Mouse (Mus musculus) heart, adult 2 months (tissue): Measurements from ENCODE around the gene Klf9. TPM values are rescaled to one million over a fixed set of nuclear protein-coding genes. Genes with fewer than 3 reads are reported as not detected.
A peak's percentile ranks its signal among the peaks of the same experiment; 100 is the strongest.

Experiments
- DNase-seq, 2 experiments: peaks; one replicate each; pipeline ENCODE4 v3.0.0; 2021
- H3K27ac ChIP-seq: fragments of 200-600 bp; 2 replicates; pipeline ENCODE4 v1.8.1; 2022
- H3K27me3 ChIP-seq: fragments of 200-500 bp; 2 replicates; pipeline ENCODE4 v1.6.1; 2012; ENCODE audit warnings: mild to moderate bottlenecking, low read length, inconsistent platforms, mixed read lengths; ENCODE audit not compliant: control insufficient read depth, insufficient read depth
- H3K36me3 ChIP-seq: fragments of 200-500 bp; 2 replicates; pipeline ENCODE4 v1.6.1; 2012; ENCODE audit warnings: low read length, inconsistent platforms; ENCODE audit not compliant: control insufficient read depth, insufficient read depth
- H3K4me1 ChIP-seq: fragments of 200-500 bp; 2 replicates; pipeline ENCODE4 v1.6.1; 2011; ENCODE audit warnings: low read length; ENCODE audit not compliant: control insufficient read depth, insufficient read depth
- H3K4me3 ChIP-seq: fragments of 200-600 bp; 2 replicates; pipeline ENCODE4 v1.8.1; 2022
- H3K79me2 ChIP-seq: fragments of 200-500 bp; replicated peaks from 2 replicates; pipeline ENCODE4 v1.6.1; 2012; ENCODE audit warnings: mild to moderate bottlenecking, inconsistent platforms, low read length, moderate library complexity, mixed read lengths; ENCODE audit not compliant: control insufficient read depth, insufficient read depth
- H3K9ac ChIP-seq: fragments of 200-500 bp; 2 replicates; pipeline ENCODE4 v1.6.1; 2012; ENCODE audit warnings: low read depth, mild to moderate bottlenecking, control low read depth, inconsistent platforms, low read length, mixed read lengths
- CTCF ChIP-seq: fragments of 200-600 bp; IDR thresholded peaks from 2 replicates; pipeline ENCODE4 v1.8.1; 2022; ENCODE audit warnings: antibody characterized with exemption, mild to moderate bottlenecking, moderate library complexity
- EP300 ChIP-seq: fragments of 200-500 bp; IDR thresholded peaks from 2 replicates; pipeline ENCODE4 v1.6.1; 2011; ENCODE audit warnings: low read depth, low read length, control low read depth; ENCODE audit not compliant: insufficient read depth
- POLR2A ChIP-seq: fragments of 200-500 bp; IDR thresholded peaks from 2 replicates; pipeline ENCODE4 v1.6.1; 2011; ENCODE audit warnings: mild to moderate bottlenecking, low read depth, low read length, control low read depth; ENCODE audit not compliant: insufficient read depth
- WGBS: fragments of 180-500 bp; shearing (Covaris S2); methylation state at CpG from one replicate; pipeline ENCODE4 v1.1.7; 2018; 5-methylcytosine and 5-hydroxymethylcytosine counted together
- intact Hi-C: fragments of 180-260 bp; cut with DNase I; formaldehyde crosslinking; loops from one replicate; pipeline ENCODE4 v1.15.1; 2025
- polyA plus RNA-seq: library from polyadenylated mRNA; depleted of rRNA; stranded (reverse); fragments of >200 nt; gene quantifications from 2 replicates; pipeline ENCODE4 v1.2.3, GENCODE M21; 2012
- total RNA-seq, 2 experiments: library from RNA; stranded (reverse); gene quantifications; 2 replicates each; pipeline ENCODE4 v1.2.3; 2021

The Klf9 gene
- total and polyA plus RNA-seq, 3 experiments, result 40.3 to 142 (median 121) TPM

GRCm38 (mm10) chr19:23163361-23163760 lies 22.3 kb downstream of the Klf9 start:
- TF ChIP-seq EP300 (no peak), POLR2A (no peak), CTCF (no peak)
- 33% methylated on average over 3 of the region's 3 CpGs for WGBS
- Histone ChIP-seq H3K4me3 (no peak overlapping the region), H3K4me1 (peaks cover 31% of the 10 kb centered on the region), H3K27me3 (no peaks in the 10 kb centered on the region), H3K79me2 (peaks cover 11% of the 10 kb centered on the region), H3K36me3 (peaks cover 32% of the 10 kb centered on the region), H3K9ac (peak overlapping the region; percentile 32; the same call in 1 of the 2 replicates), H3K27ac (no peak overlapping the region; the same call in 1 of the 2 replicates)
- intact Hi-C loops, result loop anchor here (5.0 kb wide), 1 partner anchor 49 kb away; no protein-coding TSS in a partner anchor
- DNase-seq, result no peak

DNA sequence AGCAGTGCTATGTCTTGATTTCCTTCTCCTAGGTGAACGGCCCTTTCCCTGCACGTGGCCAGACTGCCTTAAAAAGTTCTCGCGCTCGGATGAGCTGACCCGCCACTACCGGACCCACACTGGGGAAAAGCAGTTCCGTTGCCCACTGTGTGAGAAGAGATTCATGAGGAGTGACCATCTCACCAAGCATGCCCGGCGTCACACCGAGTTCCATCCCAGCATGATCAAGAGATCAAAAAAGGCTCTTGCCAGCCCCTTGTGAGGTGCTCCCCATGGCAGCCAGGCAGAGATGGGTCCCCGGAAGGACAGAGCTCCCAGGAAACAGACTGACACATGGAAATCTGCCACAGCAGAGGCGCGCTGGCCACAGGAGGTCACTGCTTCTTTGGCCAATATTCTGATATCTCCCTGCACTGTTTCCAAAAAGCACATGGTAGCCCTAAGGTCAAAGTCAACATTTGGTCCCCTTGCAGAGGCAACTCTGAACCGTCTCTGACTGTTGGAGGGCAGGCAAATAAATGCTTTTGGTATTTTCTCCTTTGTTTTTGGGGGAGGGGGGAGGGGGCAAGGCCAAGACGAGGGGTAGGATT lies 23.7 kb downstream of the Klf9 start:
- Histone ChIP-seq H3K27me3 (no peaks in the 10 kb centered on the region), H3K36me3 (peaks cover 22% of the 10 kb centered on the region), H3K9ac (no peak overlapping the region), H3K4me3 (no peak overlapping the region), H3K27ac (no peak overlapping the region), H3K79me2 (peaks cover 11% of the 10 kb centered on the region), H3K4me1 (peaks cover 29% of the 10 kb centered on the region)
- TF ChIP-seq CTCF (0 out of 2 replicates have a peak, but pooled peaks have one; percentile 5), POLR2A (no peak)
- intact Hi-C loops, result loop anchor here (5.0 kb wide), 1 partner anchor 48 kb away; no protein-coding TSS in a partner anchor
- 76% methylated on average over 16 of the region's 16 CpGs for WGBS
- DNase-seq, result no peak

- no peak overlapping the region for H3K9ac ChIP-seq
- TF ChIP-seq POLR2A, result 0 out of 2 replicates have a peak, but pooled peaks have one; percentile 7
- TF ChIP-seq CTCF, result no peak
- no peak for TF ChIP-seq EP300
- peaks cover 22% of the 10 kb centered on the region for H3K36me3 ChIP-seq
- 85% methylated on average over 11 of the region's 11 CpGs for WGBS
- DNase-seq, result no peak
- H3K79me2 ChIP-seq, result peaks cover 4% of the 10 kb centered on the region
- no peak overlapping the region for H3K27ac ChIP-seq
- no peaks in the 10 kb centered on the region for H3K27me3 ChIP-seq
- intact Hi-C loops, result loop anchor here (2.0 kb wide), 1 partner anchor 22 kb away; no protein-coding TSS in a partner anchor
- H3K4me3 ChIP-seq, result no peak overlapping the region
- H3K4me1 ChIP-seq, result peaks cover 18% of the 10 kb centered on the region
Measured at GRCm38 (mm10) chr19:23166550-23167284, 25.7 kb downstream of the Klf9 start.

GRCm38 (mm10) chr19:23168899-23169658 lies 28.1 kb downstream of the Klf9 start:
- intact Hi-C loops, result no loop called here
- WGBS, result 53% methylated on average over 5 of the region's 5 CpGs

GRCm38 (mm10) chr19:23169659-23170050 lies 28.6 kb downstream of the Klf9 start:
- intact Hi-C loops, result no loop called here
- H3K36me3 ChIP-seq, result peaks cover 12% of the 10 kb centered on the region
- H3K9ac ChIP-seq, result no peak overlapping the region
- H3K27ac ChIP-seq, result no peak overlapping the region
- no peaks in the 10 kb centered on the region for H3K27me3 ChIP-seq
- 95% methylated on average over 2 of the region's 2 CpGs for WGBS
- H3K79me2 ChIP-seq, result peaks cover 1% of the 10 kb centered on the region
- TF ChIP-seq EP300 (no peak), CTCF (no peak), POLR2A (no peak)
- peaks cover 2% of the 10 kb centered on the region; the same call in 1 of the 2 replicates for H3K4me1 ChIP-seq
- no peak for DNase-seq
- H3K4me3 ChIP-seq, result no peak overlapping the region

More at GRCm38 (mm10) chr19:23168899-23169658, 28.1 kb downstream of the Klf9 start:
- no peak for TF ChIP-seq EP300
- TF ChIP-seq POLR2A, result no peak
- TF ChIP-seq CTCF, result no peak
- Histone ChIP-seq H3K27ac (no peak overlapping the region), H3K4me1 (peaks cover 2% of the 10 kb centered on the region; the same call in 1 of the 2 replicates), H3K9ac (no peak overlapping the region), H3K4me3 (no peak overlapping the region), H3K27me3 (no peaks in the 10 kb centered on the region), H3K79me2 (peaks cover 3% of the 10 kb centered on the region), H3K36me3 (peaks cover 14% of the 10 kb centered on the region)
- no peak for DNase-seq
